Mouse (Mus musculus) retina, postnatal 1 day (tissue): ENCODE data around the gene Prpf6.
A peak's percentile ranks its signal among the peaks of the same experiment; 100 is the strongest.

Source experiments
- DNase-seq: peaks from one replicate; pipeline ENCODE4 v3.0.0-alpha.2; 2012

The Prpf6 gene

DNA sequence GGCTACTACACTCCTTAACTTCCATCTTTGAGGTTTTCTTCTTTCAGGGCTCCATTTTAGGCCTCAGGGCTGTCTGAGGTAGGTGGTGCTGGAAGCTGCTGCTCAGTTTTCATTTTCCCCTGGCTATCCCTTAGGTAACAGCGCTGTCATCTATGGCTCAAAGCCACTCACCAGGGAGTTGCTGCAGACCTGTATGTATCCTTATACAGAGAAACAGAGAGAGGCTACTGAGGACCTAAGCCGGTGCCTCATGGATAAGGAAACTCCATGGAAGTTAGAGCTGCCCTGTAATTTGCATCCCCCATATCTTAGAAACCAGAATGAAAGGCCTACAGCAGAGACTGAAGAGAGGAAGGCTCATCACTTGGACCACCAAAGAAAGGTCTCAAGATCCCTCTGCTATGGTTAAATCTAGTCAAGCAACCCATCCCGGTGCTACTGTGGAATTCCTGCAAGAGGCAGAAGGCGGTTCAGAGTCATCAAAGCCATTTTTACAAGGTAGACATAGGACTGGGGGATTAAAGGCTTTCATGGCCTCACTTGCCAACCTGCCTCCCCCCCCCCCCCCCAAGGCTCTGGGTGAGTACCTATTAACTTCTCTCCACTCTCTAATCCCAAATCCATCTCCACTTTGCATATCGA lies 11.4 kb upstream of the Prpf6 start:
- DNase-seq, result no peak

- peak; percentile 93 for DNase-seq
Measured at GRCm38 (mm10) chr2:181581016-181581401, 10.7 kb upstream of the Prpf6 start.

GRCm38 (mm10) chr2:181581402-181582120 lies 10.1 kb upstream of the Prpf6 start:
- peak; percentile 79 for DNase-seq

DNA sequence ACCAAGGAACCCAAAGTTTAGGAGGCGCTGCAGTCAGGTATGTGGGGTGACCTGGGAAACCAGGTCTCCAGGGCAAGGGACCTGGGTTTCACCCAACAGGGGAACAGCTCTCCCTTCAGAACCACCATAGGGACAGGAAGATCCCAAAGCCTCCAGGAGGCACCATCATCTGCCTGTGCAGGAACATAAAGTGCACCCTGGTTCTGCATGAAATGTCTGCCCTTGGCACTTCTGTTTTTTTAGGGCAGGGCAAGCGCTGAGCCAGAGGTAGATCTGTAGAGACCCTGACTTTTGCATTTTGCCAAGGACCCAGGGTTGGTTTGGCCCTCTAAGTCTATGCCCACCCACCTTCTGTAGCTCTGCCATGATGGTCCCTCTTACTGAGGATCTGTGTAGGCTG lies 9.3 kb upstream of the Prpf6 start:
- no peak for DNase-seq

GRCm38 (mm10) chr2:181582939-181583338 lies 8.7 kb upstream of the Prpf6 start:
- no peak for DNase-seq

DNA sequence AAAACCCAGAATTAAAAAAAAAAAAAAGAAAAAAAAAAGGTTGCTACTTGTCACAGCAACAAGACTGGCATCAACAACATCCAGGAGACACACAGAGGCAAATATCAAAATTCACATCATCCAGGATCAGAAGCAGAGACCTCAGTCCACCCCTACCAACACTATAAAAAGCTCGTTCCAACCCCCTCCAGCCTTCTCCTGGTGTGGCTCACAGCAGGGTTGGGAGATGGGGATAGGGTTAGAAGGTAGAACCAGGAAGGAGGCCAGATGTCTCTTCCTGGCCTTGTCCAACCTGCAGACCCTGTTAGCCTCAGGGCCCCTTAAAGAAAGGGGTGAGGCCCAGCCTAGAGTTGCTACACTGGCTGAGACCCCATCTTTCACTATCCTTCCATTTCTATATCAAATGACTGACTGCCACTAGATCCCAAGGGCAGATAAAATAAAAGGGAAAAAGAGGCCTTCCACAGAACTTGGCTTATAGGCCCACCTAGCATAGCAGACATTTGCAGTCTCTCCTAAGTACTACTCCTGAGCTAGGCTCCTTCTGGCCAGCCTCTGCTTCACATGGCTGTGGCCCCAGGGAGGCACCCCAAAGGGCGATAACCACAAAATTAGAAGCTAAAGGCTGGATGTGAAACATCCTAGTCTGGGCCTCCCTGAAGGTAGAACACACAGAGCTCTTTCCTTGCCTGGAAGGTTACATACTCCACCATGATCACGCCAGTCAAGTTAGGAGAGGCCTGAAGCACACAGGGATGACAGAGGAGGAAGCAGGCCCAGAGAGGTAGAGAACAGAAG lies 8.0 kb upstream of the Prpf6 start:
- no peak for DNase-seq

- no peak for DNase-seq
Measured at GRCm38 (mm10) chr2:181584411-181584942, 7.2 kb upstream of the Prpf6 start, which contains the start of gene Uckl1. Uckl1 (minus strand) TSS chr2:181584892.

DNA sequence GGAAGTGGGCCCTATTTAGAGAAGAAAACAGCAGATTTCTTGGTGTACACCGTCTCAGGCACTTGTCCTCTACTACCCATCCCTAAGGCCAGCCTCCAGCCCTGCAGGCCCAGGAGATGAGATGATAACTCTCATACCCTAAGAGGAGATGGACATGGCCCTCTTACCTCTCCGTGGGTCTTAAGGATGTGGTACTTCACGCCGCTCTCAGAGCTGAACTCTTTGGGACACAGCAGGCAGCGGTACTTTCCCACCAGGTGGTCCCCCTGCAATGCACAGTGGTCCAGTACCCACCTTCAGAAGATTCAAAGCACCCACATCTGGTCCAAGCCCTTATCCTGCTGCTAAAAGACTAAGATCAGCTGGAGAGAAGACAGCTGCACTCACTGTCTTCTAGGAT lies 6.2 kb upstream of the Prpf6 start:
- no peak for DNase-seq

- no peak for DNase-seq
Measured at GRCm38 (mm10) chr2:181586124-181586523, 5.5 kb upstream of the Prpf6 start.

- DNase-seq, result no peak
Measured at GRCm38 (mm10) chr2:181587796-181588195, 3.9 kb upstream of the Prpf6 start.

DNA sequence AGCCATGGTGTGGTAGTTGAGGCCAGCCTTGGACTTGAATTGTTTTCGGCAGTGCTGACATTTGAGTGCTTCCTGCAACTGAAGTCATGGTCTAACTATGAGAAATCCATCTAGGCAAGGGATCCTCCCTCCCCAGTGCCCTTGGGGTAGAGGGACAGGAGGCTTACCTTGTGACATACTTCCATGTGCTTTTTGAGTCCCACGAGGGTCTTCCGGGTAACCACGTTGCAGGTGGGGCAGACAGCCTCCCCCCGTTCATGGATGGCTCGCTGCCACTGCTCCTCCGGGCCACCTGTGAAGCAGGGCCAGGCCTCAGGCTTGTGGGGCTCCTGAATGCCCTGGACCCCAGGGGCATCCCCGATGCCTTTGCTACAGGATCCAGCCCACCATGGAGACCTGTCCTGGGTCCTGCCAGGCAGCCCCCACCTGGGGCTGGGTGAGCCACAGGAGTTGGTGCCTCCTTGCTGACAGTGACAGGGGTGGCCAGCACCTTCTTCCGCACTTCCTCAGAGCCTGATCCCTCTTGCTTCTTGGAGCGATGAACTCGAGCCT lies 3.4 kb upstream of the Prpf6 start:
- DNase-seq, result no peak

DNA sequence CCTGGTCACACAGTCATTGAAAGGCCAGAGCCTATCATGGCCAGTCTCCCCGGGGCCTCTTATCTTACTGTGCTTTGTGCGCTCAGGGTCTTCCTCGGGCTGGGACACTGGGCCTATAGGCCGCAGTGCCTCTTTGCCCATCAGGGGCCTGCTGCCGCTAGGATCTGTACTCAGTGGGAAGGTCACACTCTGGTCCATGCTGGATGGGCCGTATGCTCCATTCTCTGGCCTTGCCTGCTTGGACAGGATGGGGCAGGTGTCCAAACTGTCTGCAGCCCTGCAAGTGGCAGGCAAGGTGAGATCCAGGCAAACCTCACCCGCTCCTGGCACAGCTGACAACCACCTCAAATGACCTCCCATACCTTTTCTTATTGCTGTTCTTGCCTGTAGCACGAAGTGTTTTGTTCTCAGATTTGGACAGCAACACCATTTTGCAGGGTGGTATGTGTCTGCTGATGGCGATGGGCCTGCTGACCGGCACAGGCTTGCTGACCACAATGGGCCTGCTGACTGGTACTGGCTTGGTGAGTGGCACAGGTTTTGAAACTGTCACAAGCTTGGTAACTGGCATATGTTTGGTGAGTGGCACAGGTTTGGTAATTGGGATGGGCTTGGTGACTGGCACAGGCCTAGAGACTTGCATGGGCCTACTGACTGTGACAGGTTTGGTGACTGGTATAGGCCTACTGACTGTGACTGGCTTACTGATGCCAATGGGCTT lies 2.5 kb upstream of the Prpf6 start:
- DNase-seq, result no peak

DNA sequence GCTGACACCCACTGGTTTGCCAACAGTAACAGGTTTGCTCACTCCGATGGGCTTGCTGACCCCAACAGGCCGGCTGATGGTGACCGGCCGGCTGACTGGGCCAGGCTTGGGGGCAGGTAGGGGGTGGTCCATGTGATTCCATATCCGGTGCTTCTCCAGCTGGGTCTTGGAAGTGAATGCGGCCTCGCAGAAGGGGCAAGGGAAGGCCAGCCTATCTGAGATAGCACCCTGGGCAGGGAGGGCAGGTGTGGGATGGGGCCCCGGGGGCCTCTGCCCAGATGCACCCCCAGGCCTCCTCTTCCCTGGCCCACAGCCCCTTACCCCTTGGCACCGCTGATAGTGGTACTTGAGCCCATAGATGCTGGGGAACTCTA lies 1.9 kb upstream of the Prpf6 start:
- no peak for DNase-seq

DNA sequence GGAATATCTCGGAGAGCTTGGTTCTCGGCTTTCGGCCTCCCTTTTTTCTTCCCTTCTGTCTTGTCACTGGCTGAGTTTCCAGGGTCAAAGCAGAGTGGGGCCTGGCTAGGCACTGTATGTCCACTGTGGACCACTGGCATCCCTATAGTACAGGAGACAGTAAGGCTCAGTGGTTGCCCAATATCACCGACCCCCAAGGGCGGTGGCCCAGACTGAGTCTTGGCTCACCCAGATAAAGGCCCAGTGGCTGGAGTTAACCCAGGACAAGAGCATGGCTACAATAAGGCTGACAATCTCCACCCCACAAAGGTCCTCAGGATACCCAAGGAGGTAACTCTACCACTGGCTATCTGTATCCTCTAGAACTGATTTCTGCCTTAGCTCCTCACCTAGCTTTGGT lies 1.2 kb upstream of the Prpf6 start:
- DNase-seq, result no peak

DNA sequence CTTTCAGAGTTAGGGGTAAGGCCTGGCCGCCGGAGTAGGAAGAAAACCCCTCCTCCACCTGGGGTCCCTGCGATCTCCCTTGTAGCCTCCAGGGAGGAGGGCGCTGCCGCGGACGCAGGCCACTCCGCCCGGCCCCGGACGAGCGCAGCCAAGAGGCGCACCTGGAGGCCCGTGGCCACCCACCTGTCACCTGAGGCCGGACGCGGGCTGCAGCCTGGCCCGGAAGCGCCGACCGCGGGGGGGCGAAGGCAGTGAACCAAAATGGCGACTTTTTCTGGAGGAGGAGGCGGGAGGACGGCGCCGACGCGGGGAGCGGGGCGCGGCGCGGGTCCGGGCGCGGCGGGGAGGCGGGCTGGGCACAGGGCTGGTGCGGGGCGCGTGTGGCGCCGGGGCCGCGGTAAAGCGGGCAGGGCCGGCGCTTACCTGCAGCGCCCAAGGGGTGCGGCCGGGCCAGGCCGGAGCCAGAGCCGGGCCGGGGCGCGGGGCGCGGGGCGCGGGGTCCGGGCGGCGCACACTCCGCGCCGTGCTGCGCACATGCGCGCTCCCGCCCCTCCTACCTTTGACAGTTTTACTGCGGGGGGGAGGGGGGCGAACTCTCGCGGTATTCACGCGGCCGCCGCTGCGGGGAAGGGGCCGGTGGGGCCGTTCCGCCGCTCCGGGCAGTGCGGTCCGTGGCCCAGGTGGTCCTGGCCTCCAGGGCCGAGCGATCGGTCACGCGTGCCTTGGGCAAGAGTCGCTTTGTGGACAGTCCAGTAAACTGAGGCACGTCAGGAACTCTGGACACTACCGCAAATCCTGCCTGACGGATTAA lies 768 bp downstream of the Prpf6 start, which contains the start of gene Zfp512b:
Gene Zfp512b (minus strand): TSS at position 573 of the 811 bp plus-strand sequence.
- peak; percentile 81 for DNase-seq

DNA sequence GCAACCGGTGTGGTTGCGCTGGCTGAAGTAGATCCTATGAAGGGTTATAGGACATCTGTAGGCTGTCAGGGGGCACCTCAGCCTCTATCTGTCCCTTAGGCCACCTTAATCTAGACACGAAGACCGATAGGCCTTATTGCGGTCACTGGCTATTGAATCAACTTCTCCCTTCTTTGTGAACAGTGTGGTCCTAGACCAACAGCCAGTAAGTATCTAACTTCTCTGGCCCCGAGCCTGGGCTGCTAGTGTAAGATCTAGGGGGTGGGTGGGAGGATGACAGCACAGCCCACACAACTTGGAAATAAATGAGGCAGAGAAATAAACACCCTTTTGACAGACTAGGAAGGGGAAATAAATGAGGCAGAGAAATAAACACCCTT lies 1.4 kb downstream of the Prpf6 start:
- DNase-seq, result no peak

DNA sequence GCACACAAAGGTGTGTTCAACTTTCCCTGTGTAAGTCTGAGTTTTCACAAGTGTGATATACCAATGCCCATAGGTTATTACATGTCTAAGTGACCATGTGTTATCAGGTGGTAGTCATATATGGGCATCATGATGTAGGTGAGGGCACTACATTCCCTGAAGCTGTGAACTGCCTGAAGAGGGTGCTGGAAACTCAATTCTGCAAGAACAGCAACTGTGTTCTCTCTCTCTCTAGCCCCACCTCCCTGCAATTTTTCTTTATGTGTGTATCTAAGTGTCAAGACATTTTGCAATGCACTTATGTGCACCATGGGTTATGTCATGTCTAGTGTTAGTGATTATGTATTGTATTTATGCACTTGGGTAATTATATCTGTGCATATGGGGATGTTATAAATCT lies 2.3 kb downstream of the Prpf6 start:
- DNase-seq, result no peak

DNA sequence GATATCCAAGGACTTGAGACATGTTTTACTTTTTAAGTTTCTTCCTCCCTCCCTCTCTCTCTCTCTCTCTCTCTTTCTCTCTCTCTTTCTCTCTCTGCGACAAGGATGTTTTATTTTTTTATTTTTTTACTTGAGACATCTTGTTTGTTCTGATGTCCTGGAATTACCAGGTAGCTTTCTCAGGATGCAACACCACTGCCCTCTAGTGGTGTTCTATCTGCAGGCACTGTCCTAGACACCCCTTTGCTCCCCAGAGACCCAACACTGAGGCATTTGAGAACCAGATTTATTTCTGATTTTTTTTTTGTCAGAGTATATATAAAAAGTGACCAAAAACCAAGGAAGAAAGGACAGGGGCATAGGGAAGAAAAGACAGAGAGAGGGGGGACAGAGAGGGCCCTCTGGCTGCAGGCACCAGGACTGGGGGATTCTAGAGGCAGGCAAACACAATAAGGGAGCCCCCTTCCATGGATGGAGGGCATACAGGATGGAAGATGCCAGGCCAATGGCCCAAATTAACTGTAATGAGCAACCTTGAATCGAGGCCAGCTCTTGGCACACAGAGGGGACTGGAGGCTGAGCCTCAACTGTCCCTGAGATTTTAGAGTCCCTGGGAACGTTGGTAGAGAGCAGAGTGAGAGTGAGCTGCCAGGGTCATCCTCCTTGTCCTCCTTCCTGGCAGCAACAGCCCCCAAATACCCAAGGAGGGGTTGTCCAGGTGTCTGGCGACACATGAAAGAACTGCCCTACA lies 3.5 kb downstream of the Prpf6 start:
- peak; percentile 64 for DNase-seq

DNA sequence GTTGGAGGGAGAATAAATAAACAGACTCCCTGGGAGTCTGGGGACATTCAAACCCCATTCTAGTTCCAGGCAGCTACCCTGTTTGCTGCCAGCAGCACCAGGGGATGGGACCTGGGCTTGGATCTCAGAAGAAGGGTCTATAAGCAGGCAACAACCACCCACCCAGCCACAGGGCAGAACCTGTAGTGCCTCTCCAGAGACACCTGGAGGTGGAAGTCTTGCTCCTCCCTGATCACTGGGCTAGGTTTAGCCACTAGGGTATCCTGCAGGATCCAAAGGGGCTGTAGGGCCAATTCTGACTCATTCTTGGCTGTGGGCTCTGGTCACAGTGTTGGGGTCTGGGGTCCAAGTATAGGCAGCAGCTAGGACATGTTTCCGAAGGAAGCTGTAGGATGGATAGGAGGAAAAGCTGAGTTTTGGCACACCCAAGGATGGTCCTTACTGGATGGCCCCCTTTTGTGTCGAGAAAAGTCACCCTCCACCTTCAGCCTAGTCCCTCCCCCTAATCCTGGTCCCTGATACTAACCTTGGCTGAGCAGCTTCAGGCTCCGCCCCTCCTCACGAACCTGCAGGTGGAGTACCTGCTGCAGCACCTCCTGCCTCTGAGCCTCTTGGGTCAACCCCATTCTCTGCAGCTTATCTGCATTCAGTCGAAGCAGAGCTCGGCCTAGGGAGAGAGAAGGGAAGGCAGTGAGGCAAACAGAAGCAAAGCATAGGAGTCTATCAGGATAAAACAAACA lies 4.7 kb downstream of the Prpf6 start:
- no peak for DNase-seq

DNA sequence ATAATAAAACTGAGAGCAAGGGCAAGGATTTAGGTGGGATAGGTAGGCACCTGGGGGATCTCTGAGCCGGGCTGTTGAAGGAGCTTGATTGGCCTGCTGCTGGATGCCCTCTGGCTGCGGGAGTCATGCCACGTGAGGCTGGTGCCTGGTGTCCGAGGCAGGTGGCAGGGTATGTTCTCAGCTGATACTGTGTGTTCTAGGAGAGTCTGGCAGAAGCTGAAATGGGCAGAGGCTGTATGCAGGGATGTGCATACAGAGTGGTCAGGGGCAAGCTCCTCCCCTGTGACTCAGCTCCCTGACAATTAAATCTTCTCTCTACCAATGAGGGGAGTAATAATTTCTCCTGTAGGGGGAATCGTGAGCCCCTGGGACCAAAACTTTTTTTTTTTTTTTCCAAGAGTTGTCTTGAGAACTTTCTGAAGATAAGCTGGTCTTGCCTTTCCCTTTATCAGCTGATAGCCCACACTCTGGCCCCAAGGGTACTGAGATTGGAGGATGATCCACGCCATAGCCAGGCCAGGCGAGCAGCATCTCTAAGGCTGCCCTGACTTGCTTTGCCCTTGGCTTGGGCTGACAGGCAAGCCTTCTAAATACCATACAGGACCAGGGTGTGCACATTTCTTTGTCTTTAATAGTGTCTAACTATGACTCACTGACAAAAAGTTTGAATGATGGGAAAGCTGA lies 5.9 kb downstream of the Prpf6 start:
- peak; percentile 60 for DNase-seq
